Mouse (Mus musculus): ENCODE results near the gene Best1. TPM values are rescaled to one million over a fixed set of nuclear protein-coding genes. Genes with fewer than 3 reads are reported as not detected.

Best1 gene
- polyA plus RNA-seq, 1 experiment = 0.09 TPM

GRCm38 (mm10) chr19:10003696-10004095 is 2.3 kb upstream of the Best1 start:
- TF ChIP-seq MYOD1 (IDR thresholded peaks at IDR 0.05; ENCODE audit: control insufficient read depth, insufficient read length, low read depth) = no peak
- TF ChIP-seq MAX (IDR thresholded peaks at IDR 0.05) = no peak
- no peak for TF ChIP-seq CTCF (IDR thresholded peaks at IDR 0.05; ENCODE audit: control insufficient read depth, insufficient read depth, insufficient read length)
- no peak for TF ChIP-seq MYOG (IDR thresholded peaks at IDR 0.05; ENCODE audit: control insufficient read depth, extremely low read depth, insufficient read length)
- Histone ChIP-seq H3ac (ENCODE audit: control insufficient read depth, insufficient read length, low read depth) (no peak overlapping the region), H3K79me3 (ENCODE audit: low read depth) (no peaks in the 10 kb centered on the region), H3K36me3 (ENCODE audit: control insufficient read depth, insufficient read depth) (no peaks in the 10 kb centered on the region), H3K79me2 (ENCODE audit: control insufficient read depth, insufficient read depth) (no peaks in the 10 kb centered on the region), H3K4me3 (ENCODE audit: insufficient read depth, poor library complexity, severe bottlenecking) (no peak overlapping the region), H3K27me3 (ENCODE audit: control insufficient read depth, insufficient read depth, insufficient read length) (no peaks in the 10 kb centered on the region)

- TF ChIP-seq CTCF (IDR thresholded peaks at IDR 0.05; ENCODE audit: control insufficient read depth, insufficient read depth, insufficient read length) (peak; percentile 54), MYOG (IDR thresholded peaks at IDR 0.05; ENCODE audit: control insufficient read depth, extremely low read depth, insufficient read length) (no peak), MYOD1 (IDR thresholded peaks at IDR 0.05; ENCODE audit: control insufficient read depth, insufficient read length, low read depth) (peak; percentile 8)
- Histone ChIP-seq H3K36me3 (ENCODE audit: control insufficient read depth, insufficient read depth) (no peaks in the 10 kb centered on the region), H3K79me3 (ENCODE audit: low read depth) (no peaks in the 10 kb centered on the region), H3K27me3 (ENCODE audit: control insufficient read depth, insufficient read depth, insufficient read length) (no peaks in the 10 kb centered on the region), H3ac (ENCODE audit: control insufficient read depth, insufficient read length, low read depth) (no peak overlapping the region), H3K79me2 (ENCODE audit: control insufficient read depth, insufficient read depth) (no peaks in the 10 kb centered on the region), H3K4me3 (ENCODE audit: insufficient read depth, poor library complexity, severe bottlenecking) (no peak overlapping the region)
Observed at GRCm38 (mm10) chr19:10000330-10000729, 1.1 kb downstream of the Best1 start.

- Histone ChIP-seq H3K36me3 (ENCODE audit: control insufficient read depth, insufficient read depth) (no peaks in the 10 kb centered on the region), H3K27me3 (ENCODE audit: control insufficient read depth, insufficient read depth, insufficient read length) (no peaks in the 10 kb centered on the region), H3K79me2 (ENCODE audit: control insufficient read depth, insufficient read depth) (no peaks in the 10 kb centered on the region), H3ac (ENCODE audit: control insufficient read depth, insufficient read length, low read depth) (no peak overlapping the region), H3K4me3 (ENCODE audit: insufficient read depth, poor library complexity, severe bottlenecking) (no peak overlapping the region), H3K79me3 (ENCODE audit: low read depth) (no peaks in the 10 kb centered on the region)
- TF ChIP-seq FOSL1 (IDR thresholded peaks at IDR 0.05; ENCODE audit: insufficient read depth, low read length, poor library complexity, severe bottlenecking) = no peak
- no peak for TF ChIP-seq CEBPB (IDR thresholded peaks at IDR 0.05; ENCODE audit: low read depth)
- no peak for TF ChIP-seq CTCF (IDR thresholded peaks at IDR 0.05; ENCODE audit: control insufficient read depth, insufficient read depth, insufficient read length)
- no peak for TF ChIP-seq MYOG (IDR thresholded peaks at IDR 0.05; ENCODE audit: control insufficient read depth, extremely low read depth, insufficient read length)
- TF ChIP-seq USF1 (IDR thresholded peaks at IDR 0.05; ENCODE audit: low read depth) = no peak
- TF ChIP-seq MAX (IDR thresholded peaks at IDR 0.05) = no peak
- no peak for TF ChIP-seq MYOD1 (IDR thresholded peaks at IDR 0.05; ENCODE audit: control insufficient read depth, insufficient read length, low read depth)
Observed at GRCm38 (mm10) chr19:9998736-9999486, 2.5 kb downstream of the Best1 start.

- H3K4me3 ChIP-seq (ENCODE audit: insufficient read depth, poor library complexity, severe bottlenecking) = no peak overlapping the region
- H3K36me3 ChIP-seq (ENCODE audit: control insufficient read depth, insufficient read depth) = no peaks in the 10 kb centered on the region
- no peaks in the 10 kb centered on the region for H3K79me2 ChIP-seq (ENCODE audit: control insufficient read depth, insufficient read depth)
- no peaks in the 10 kb centered on the region for H3K27me3 ChIP-seq (ENCODE audit: control insufficient read depth, insufficient read depth, insufficient read length)
- no peak for TF ChIP-seq CTCF (IDR thresholded peaks at IDR 0.05; ENCODE audit: control insufficient read depth, insufficient read depth, insufficient read length)
- TF ChIP-seq MAX (IDR thresholded peaks at IDR 0.05) = no peak
- no peak for TF ChIP-seq USF1 (IDR thresholded peaks at IDR 0.05; ENCODE audit: low read depth)
- no peak for TF ChIP-seq CEBPB (IDR thresholded peaks at IDR 0.05; ENCODE audit: low read depth)
- no peak for TF ChIP-seq MYOD1 (IDR thresholded peaks at IDR 0.05; ENCODE audit: control insufficient read depth, insufficient read length, low read depth)
- no peak for TF ChIP-seq MYOG (IDR thresholded peaks at IDR 0.05; ENCODE audit: control insufficient read depth, extremely low read depth, insufficient read length)
- TF ChIP-seq FOSL1 (IDR thresholded peaks at IDR 0.05; ENCODE audit: insufficient read depth, low read length, poor library complexity, severe bottlenecking) = no peak
- no peak overlapping the region for H3ac ChIP-seq (ENCODE audit: control insufficient read depth, insufficient read length, low read depth)
- no peaks in the 10 kb centered on the region for H3K79me3 ChIP-seq (ENCODE audit: low read depth)
Observed at GRCm38 (mm10) chr19:9998063-9998416, 3.4 kb downstream of the Best1 start.

- H3K27me3 ChIP-seq (ENCODE audit: control insufficient read depth, insufficient read depth, insufficient read length) = no peaks in the 10 kb centered on the region
- H3K79me3 ChIP-seq (ENCODE audit: low read depth) = no peaks in the 10 kb centered on the region
- TF ChIP-seq USF1 (IDR thresholded peaks at IDR 0.05; ENCODE audit: low read depth) = no peak
- peak; percentile 62 for TF ChIP-seq MYOD1 (IDR thresholded peaks at IDR 0.05; ENCODE audit: control insufficient read depth, insufficient read length, low read depth)
- no peaks in the 10 kb centered on the region for H3K36me3 ChIP-seq (ENCODE audit: control insufficient read depth, insufficient read depth)
- H3K4me3 ChIP-seq (ENCODE audit: insufficient read depth, poor library complexity, severe bottlenecking) = no peak overlapping the region
- H3ac ChIP-seq (ENCODE audit: control insufficient read depth, insufficient read length, low read depth) = no peak overlapping the region
- no peaks in the 10 kb centered on the region for H3K79me2 ChIP-seq (ENCODE audit: control insufficient read depth, insufficient read depth)
Observed at GRCm38 (mm10) chr19:9997204-9998062, 4.0 kb downstream of the Best1 start.

All from C2C12 (cell line).